Mouse (Mus musculus): ENCODE results near the gene Pdia4.

GRCm38 (mm10) chr6:47824241-47824640 is 11.0 kb upstream of the Pdia4 start:
- TF ChIP-seq POLR2A (IDR thresholded peaks at IDR 0.05; ENCODE audit: insufficient read depth, low read depth, low read length) (no peak), CTCF (IDR thresholded peaks at IDR 0.05; ENCODE audit: insufficient read depth, low read depth, low read length) (no peak)

All from olfactory bulb, adult 2 months (tissue).